Mouse (Mus musculus) spleen, adult 2 months (tissue): Measurements from ENCODE around the gene Pde1a.

Experiments used
- CTCF ChIP-seq: fragments of 200-500 bp; IDR thresholded peaks from 2 replicates; pipeline ENCODE4 v1.5.1; 2011; ENCODE audit warnings: mild to moderate bottlenecking, inconsistent platforms; ENCODE audit not compliant: insufficient read depth, insufficient read length, insufficient replicate concordance; ENCODE audit errors: extremely low read depth
- POLR2A ChIP-seq: fragments of 200-500 bp; IDR thresholded peaks from 2 replicates; pipeline ENCODE4 v1.6.1; 2011; ENCODE audit warnings: low read depth, low read length, inconsistent platforms

DNA sequence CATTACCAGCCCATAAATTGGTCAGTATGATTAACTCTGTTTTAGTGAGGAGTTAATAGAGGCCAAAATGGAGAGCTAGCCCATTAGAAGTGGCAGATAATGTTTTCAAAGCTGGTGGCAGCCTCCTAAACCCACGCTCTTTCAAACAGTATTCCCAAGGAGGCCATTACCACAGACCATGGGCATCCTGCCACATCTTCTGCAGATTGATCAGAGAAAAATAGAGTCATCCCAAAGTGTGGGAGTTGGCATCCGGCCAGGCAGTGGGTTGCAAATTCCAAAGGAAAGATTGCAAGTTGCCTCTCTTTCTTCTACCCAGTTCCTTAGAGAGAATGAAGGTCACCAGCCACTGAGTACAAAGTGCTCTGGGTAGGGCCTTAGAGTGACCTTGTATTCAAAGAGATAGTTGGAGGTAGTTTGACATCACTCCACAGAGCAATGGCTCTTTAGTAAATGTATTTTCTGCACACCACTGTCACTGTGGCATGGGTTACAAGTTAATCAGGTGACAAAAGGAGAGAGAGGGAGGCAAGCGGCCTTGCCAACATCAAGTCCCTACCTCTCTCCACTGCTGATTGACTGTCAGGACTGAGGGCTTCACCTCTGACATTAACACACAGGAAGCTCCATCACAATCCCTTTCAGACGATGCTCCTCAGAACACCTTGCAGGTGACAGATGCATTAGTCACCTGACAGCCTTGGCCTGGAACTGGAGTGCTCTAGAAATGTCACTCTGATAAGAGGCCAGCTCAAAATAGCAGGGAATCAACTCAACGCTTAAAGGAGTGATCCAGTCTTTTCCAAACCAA lies 237.3 kb downstream of the Pde1a start:
- TF ChIP-seq CTCF: no peak
- no peak for TF ChIP-seq POLR2A
